Mouse (Mus musculus) kidney, adult 2 months (tissue): Measurements from ENCODE around the gene Dgki.

Experiments used
- CTCF ChIP-seq: fragments of 200-500 bp; conservative IDR thresholded peaks from 2 replicates; pipeline ENCODE4 v1.5.1; 2011; ENCODE audit warnings: low read depth, mild to moderate bottlenecking, control low read depth, low read length, moderate library complexity, mixed read lengths; ENCODE audit not compliant: insufficient read depth, insufficient read length
- POLR2A ChIP-seq: fragments of 200-500 bp; IDR thresholded peaks from one replicate; pipeline ENCODE4 v1.6.1; 2011; ENCODE audit warnings: low read depth, low read length, control low read depth

DNA sequence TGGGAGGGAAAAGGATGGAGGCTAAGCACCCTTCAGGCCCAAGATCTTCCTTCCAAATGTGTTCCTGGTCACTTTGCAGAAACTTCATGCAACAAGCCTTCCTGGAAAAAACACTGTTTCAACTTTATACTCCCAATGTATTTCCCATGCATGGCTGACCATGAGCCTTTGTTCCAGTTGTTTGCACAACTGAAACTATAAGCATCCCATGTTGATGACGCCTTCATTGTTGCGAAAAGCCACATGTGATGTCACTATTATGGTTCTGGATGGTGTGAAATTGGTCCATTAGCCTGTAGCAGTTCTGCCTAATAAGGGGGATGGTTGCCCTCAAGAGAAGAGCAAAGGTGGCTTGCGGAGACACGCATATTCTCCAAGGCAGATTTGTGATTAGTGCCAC lies 47.4 kb downstream of the Dgki start:
- TF ChIP-seq CTCF (no peak), POLR2A (no peak)
